Mouse (Mus musculus) brain, embryonic 14.5 days (tissue): ENCODE measurements around the gene Hebp2.

Experiments
- CTCF ChIP-seq: fragments of 200-500 bp; IDR thresholded peaks from 2 replicates; pipeline ENCODE4 v1.5.1; 2012; ENCODE audit warnings: inconsistent platforms, mild to moderate bottlenecking, moderate library complexity, borderline replicate concordance; ENCODE audit not compliant: insufficient read depth, insufficient read length; ENCODE audit errors: extremely low read depth
- POLR2A ChIP-seq: fragments of 200-500 bp; IDR thresholded peaks from 2 replicates; pipeline ENCODE4 v1.6.1; 2012; ENCODE audit warnings: mild to moderate bottlenecking, inconsistent platforms, borderline replicate concordance; ENCODE audit not compliant: poor library complexity, insufficient read depth, insufficient read length, severe bottlenecking; ENCODE audit errors: extremely low read depth

- TF ChIP-seq CTCF (no peak), POLR2A (no peak)
Observed at GRCm38 (mm10) chr10:18507869-18508473, 37.9 kb downstream of the Hebp2 start.
